Mouse (Mus musculus) heart, postnatal 0 days (tissue): ENCODE results near the gene Guca1a.

Source experiments
- CTCF ChIP-seq: IDR thresholded peaks from 2 replicates; pipeline ENCODE4 v1.5.1; 2016; ENCODE audit warnings: antibody characterized with exemption, control low read depth, low read depth
- EP300 ChIP-seq: IDR thresholded peaks from 2 replicates; pipeline ENCODE4 v1.6.1; 2016; ENCODE audit warnings: antibody characterized with exemption, low read depth

DNA sequence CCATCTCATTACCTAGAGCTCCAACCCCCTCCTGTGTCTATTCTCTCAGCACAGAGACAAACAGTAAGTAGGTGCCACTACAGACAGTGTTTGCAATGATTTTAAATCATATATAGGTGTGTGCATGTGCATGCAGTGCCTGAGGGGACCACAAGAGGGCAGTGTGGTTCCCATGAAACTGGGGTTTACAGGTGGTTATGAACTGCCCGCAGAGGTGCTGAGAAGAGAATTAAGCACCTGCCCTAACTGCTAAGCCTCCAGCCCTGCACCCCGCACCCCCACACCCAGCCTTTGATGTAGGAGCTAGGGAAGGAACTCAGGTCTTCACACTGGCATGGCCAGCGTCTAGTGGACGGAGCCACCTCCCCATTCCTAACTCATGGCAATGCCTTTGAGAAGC lies 13.7 kb downstream of the Guca1a start:
- TF ChIP-seq CTCF, result peak; percentile 69
- no peak for TF ChIP-seq EP300
